Mouse (Mus musculus): Measurements from ENCODE around the gene Sntg2.
A peak's percentile ranks its signal among the peaks of the same experiment; 100 is the strongest.

The Sntg2 gene

DNA sequence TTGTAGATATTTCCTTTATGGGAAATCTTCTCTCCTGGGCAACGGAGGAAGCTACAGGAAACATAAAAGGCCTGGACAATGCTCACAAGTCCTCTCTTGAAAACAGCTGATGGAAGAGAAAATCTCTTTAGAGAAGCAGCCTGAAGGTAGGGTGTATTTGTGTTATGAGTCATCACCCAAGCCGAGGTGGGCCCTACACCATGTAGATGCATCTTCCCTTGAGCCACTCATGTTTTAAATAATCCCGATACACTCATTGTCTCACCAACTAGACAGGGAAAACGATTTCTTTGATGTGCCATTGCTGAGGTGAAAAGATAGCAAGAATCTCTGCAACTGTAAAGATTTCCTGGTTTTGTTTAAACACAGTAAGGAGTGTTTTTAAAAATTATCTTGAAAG, 89.4 kb downstream of the Sntg2 start:
- DNase-seq (ENCODE audit: low read depth, low spot score), result no peak

DNA sequence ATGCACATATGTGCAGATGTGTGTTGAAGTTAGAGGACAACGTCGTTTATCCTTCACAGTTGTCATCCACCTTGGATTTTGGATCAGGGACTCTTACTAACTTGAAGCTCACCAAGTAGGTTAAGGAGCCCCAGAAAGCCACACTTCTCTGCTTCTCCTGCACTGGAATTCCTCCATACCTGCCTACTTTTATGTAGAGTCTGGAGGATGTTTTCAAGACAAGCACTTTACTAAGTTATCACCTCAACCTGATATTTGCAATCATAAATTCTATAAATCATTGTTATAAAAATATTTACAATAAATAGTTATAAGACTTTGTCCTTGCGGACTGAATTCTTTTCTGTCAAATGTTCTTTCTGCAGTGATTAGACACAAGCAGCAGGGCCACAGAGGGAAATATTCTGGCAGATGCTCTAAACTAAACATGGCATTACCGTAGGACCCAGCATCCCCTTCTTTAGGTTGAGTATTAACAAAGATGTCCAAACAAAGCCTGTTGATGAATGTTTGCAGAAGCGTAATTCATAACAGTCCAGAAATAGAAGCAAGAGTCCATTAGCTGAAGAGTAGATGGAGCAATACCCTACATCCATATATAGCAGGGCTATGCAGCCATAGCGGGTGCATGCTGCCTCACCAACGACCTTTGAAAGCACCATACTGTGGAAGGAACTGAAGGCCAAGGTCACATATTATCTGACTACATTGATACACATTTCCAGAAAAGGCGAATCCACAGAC, 100.8 kb downstream of the Sntg2 start:
- no peak for DNase-seq (ENCODE audit: low read depth, low spot score)

DNA sequence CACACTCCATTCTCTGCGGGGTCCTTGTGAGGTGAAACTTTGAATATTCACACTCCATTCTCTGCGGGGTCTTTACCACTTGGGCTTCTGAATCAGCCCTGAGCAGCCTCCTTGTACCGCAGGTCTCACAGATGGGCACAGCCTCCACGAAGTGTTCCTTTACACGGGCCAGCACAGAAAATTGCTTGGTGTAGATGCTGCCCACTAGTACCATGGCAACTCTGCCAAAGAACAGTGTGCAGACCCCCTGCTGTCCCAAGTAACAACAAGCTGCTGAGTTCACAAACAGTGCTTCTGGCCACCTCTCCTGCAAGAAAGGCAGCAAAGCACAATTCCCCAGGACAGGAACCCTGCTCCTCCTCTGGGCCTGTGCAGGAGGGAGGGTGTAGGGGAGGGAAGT, 109.0 kb downstream of the Sntg2 start:
- DNase-seq (ENCODE audit: low read depth, low spot score), result no peak

DNA sequence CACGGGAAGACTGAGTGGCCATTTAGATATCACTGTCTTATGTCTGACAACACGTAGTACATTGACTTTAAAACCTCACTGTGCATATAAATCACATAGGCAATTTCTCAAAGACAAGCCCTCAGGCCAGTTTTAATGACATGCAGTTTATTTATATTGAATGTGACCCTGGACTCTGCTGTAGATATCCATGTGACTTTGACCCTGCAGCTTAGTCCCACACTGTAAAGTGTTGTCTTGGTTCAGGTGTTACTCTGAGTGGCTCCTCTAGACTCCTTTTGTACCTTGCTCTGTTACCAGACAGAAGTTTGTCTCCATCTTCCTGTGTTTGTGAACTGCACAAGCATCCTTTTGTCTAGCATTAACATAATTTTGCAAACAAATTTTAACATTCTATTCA, 112.0 kb downstream of the Sntg2 start:
- no peak for DNase-seq (ENCODE audit: low read depth, low spot score)

DNA sequence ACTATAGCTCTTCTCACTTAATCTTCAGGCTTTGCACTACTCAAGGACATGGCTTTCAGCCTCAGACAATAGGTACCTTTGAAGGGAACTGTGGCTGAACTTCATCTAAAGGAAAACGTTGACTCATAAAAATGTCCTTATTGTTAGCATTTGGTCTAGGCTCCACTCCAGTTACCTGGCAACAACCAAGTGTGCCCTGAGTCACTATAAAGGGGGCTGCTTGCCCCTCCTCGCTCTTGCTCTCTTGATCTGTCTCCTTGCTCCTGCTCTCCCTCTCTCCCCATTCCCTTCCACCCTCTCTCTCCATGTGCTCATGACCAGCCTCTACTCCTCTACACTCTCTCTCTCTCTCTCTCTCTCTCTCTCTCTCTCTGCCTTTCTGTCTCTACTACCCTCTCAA, 114.5 kb downstream of the Sntg2 start:
- DNase-seq (ENCODE audit: low read depth, low spot score), result no peak

DNA sequence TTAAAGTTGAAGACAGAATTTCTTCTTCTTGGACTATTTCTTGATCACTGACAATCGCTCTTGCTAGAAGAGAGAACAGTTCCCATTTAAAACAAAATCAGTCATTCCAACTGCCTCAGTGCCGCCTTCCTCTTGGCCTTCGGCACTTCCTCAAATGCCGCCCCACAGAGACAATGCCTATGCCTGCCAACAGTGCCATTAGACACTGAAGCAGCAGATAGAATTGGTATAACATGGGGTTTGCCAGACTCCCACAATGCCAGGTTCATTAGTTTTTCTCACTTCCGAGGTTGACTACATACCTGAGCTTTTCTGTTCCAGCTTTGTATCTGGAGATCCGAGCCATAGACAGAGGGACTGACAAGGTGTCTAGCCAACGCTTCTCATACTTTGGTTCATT, 115.5 kb downstream of the Sntg2 start:
- DNase-seq (ENCODE audit: low read depth, low spot score), result no peak

DNA sequence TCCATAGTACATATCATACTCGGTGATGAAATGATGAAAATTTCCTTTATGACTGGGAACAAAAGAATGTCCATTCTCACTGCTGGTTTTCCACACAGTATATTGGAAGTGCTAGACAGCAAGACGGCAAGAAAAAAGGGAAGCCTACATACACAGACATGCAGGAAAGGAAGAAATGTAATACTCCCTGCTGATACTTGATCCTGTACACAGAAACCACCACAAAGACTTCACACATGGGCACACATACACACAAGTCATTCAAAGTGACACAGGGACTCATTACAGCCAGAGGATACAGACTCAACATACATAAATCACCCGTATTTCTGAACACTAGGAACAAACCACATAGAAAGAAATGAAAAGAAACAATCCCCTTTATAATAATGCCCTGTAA, 117.0 kb downstream of the Sntg2 start:
- DNase-seq (ENCODE audit: low read depth, low spot score), result no peak

DNA sequence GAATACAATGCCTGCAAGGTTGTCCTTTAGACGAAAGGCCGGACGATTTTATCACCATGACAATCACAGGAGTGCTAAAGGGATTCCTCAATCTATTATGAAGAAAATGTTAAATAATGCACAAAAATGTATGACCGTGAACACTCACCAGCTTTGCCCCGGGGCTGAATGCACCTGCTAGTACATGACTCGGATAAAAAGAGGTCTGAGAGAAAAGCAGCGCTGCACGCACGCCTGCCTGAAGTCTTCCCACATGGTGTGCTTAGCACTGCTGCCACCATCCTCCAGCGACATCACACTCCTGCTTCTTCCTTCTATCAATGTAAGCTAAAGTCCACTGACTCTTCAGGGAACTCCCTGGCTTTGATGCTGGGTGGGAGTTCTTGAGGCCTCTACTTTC, 118.6 kb downstream of the Sntg2 start:
- DNase-seq (ENCODE audit: low read depth, low spot score), result no peak

DNA sequence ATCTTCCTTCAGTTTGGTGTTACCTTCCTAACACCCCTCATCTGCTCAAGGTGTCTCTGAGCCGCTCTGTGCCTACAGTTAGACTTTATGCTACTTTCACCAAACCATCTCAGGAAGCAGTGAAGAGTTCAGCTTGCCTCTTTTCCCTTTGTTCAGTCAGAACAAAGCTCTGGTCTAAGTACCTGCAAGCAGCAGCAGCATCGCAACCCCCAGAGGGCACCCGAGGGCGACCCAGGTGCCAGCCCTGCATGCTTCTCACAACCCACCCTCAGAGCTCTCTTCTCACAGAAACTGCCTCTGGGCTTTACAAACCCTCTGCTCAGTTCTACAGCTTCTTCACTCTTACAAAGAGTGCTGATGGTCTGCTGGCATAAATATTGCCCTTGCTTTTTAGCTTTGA, 120.8 kb downstream of the Sntg2 start:
- peak; percentile 2 for DNase-seq (ENCODE audit: low read depth, low spot score)

DNA sequence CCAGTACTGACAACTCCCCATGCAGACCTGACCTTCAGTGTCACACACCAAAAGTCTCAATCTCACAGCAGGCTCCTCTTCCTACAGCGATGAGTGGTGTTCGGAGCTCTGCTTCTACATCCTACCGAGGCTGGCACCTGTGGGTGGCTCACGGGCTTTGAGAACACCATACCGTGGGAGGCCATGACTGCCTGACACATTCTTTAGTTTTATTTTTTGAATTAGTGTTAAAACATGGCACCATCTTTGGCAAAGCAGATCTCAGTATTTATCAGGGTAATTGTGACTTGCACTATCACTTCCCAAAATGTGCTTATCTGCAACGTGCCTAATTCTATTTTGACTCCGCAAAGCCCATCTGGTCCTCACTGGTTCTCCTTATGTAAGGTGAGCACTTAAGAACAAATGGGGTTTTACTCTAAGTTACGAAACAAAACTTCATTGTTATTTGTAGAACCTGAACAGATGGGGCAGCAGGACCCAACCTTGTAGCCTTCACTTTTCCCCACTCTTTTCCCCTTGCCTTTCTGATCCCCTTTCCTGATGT, 121.8 kb downstream of the Sntg2 start:
- DNase-seq (ENCODE audit: low read depth, low spot score), result no peak

DNA sequence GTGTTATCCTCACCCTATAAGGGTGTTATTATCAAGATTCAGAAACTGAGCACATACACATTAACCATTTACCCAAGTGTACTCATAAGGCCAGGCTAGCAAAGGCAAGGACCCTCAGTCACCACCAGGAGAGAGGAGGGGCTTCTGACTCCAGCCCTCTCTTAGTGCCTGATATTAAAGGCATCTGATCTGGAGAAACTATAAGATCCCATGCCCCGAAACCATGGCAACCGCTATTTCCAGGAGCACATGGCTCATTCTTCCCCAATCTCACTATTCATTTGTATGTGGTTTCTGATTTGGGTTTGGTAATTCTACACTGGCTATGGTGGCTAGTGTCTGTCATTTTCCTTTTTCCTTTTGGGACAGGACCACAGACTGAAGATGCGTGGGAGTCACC, 124.1 kb downstream of the Sntg2 start:
- no peak for DNase-seq (ENCODE audit: low read depth, low spot score)

DNA sequence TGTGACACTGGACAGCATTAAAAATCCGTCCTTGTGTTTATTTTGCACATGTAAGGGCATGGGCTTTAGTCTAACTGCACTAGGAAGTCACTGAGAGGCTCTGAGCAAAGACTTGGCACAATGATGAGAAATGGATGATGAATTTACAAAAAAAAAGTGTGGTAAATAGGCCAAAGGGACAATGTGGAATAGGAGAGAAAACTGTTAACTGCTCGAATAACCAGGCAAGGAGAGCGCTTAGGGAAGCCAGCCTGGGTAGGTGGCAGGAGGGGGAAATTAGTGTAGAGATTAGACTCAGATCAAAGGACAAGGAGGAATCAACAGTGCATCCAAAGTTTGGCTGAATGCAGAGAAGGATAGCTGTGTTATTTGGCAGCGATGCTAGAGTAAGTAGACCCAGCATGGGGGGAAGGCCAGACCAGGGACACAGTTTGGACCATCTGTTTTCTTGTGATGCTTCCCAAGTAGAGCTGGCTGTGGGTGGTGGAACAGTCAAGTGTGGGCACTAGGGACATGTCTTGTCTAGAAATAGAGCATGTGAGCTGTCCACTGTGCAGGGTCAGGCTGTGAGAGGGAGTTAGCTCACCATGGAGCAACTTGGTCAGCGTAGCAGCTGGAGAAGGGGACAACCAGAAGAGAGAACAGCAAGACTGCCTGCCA, 126.8 kb downstream of the Sntg2 start:
- no peak for DNase-seq (ENCODE audit: low read depth, low spot score)

DNA sequence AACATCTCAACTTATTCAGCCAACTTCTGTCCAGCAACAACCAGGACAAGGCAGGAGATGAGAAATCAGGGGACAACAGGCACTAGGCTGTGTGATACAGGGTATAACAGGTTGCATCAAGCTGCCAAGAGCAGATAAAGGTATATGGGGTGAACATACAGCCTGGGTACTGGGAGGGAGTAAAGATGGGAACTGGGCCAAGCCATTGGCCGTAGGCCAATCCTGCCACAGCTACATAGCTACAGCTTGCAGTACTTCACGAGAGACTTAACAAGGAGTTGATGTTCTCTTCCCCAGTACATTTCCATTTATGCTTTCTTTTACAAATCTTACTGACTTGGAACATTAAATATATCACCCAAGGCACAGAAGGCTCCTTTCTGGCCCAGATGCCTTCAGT, 129.0 kb downstream of the Sntg2 start:
- DNase-seq (ENCODE audit: low read depth, low spot score), result no peak

DNA sequence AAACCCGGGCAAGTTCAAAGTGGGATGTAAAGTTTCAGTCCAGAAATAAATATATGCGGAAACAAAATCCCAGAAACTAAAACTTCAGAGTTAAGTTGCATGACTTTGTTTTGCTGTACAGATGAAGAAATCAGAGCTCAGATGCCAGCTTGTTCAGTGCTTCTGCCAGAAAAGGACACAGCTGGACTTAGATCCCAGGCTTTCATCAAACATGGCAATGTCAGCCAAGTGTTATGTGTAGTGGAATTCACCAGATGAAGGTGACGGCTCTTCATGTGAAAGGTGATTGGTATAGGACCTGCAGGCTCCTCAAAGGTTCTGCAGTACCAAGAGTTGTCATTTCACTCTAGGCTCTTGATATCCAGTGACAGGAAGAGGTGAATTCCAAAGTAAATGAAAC, 132.3 kb downstream of the Sntg2 start:
- DNase-seq (ENCODE audit: low read depth, low spot score), result no peak

DNA sequence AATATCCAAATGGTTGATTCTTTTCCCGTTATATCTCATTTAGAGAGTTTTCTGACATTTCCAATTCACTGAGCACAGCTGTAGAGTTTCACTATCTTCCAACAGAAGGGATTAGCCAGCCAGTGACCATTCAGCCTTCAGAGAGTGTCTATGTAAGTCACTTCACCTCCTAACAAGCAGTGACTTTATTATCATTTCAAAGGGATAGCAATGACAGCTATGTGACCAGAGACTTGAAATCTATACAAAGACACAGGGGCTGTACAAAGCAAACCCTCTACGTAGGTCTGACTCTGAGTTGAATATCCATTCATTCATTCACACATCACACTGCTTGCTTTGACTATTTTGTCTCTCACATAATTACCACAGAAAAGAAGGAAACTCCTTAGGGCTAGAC, 138.2 kb downstream of the Sntg2 start:
- DNase-seq (ENCODE audit: low read depth, low spot score), result no peak

DNA sequence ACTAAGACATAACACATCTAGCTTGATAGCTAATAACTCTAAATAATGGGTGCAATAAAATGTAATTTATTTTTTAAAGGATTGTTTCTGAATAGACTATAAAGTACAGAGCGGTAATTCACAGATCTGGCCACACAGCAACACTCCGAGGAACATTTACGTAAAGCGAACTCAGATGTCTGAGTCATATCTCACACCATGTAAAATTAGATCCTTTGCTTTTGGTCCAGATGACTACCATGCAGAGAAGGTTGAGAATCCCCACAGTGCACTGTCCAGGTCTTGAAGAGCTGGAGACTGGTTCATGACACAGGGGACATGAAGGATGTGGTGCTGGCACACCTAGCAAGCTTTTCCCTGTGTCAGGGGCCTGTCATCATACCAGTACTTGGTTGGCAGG, 145.2 kb downstream of the Sntg2 start:
- DNase-seq (ENCODE audit: low read depth, low spot score), result no peak

DNA sequence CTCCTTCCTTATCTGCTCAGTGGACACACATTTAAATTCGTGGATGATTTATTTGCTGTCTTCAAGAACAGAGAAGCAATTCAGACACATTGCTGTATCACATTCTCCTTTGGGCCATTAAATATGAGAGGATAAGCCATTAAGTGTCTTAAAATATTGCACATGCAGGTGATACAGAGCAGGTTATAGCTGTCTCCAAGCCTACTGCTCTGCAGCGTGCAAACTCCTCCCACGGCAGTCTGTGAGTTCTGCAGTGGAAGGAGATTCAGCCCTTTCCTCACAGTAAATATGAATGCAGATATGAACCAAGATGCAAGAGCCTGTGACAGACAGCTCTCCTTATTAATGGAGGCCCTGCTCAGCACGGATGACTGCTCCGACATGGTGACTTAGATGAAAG, 146.9 kb downstream of the Sntg2 start:
- DNase-seq (ENCODE audit: low read depth, low spot score), result no peak

DNA sequence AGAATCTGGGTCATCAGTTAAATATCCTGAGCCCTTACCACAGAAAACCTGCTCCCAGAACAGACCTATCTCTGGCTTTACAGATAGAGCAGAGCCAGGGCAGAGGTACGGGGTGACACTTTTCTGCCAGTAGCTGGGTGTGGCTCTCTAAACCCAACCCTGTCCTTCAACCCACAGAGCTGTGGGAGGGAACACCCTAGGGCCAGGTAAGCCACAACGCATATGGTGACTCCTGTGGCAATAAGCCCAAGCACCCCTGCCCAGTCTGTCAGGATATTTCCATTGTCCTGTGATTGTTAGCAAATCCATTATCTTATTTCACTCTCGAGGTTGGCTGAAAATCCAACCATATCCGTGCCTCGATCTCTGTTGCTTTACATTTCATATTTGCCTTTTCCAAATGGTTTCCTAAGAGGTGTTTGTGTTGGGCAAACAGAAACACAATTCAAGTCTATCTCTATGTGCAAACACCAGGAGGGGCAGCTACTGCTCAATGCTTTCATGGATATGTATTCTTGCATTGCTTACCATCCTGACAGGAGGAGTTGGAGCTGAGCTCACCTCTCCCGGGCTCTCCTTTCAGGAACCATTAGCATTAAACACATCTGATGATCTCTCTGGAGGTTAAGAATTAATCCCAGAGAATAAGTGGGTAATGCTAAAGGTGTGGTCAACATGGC, 156.3 kb downstream of the Sntg2 start:
- no peak for DNase-seq (ENCODE audit: low read depth, low spot score)

DNA sequence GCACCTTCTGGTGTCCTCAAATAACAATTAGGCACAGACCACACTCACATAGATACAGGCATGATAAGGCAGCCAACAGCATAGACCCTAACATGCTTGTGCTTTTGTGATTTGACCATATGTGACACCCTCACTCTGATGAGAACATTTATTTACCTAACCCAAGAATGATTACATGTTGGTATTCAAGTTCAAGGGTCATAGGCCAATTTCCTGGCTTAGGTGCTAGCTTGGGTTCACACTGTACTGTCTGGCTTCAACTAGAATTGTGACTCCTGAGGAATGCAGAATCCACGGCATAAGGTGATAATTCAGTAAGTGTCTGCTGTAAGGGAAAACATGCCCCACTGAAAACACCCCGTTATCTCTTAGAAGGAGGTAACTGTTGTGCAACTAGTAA, 158.4 kb downstream of the Sntg2 start:
- DNase-seq (ENCODE audit: low read depth, low spot score), result no peak

DNA sequence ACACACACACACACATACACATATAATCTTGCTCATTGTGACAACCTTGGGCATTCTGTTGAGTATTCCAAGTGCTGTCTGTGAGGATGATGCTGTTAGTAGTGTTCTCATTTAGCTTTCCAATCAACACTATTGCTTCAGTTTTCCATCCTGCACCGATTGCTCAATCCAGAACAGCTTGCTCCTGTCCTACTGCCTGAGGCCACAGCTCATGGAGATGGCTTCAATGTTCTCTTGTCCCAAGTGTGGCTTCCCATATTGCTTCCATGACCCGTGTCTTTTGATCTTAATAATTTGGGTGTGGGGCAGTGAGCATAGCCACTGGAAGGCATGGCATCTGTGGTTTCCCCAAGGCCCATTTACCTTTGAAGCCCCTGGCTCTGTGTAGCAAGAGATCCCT, 162.8 kb downstream of the Sntg2 start:
- DNase-seq (ENCODE audit: low read depth, low spot score), result no peak

DNA sequence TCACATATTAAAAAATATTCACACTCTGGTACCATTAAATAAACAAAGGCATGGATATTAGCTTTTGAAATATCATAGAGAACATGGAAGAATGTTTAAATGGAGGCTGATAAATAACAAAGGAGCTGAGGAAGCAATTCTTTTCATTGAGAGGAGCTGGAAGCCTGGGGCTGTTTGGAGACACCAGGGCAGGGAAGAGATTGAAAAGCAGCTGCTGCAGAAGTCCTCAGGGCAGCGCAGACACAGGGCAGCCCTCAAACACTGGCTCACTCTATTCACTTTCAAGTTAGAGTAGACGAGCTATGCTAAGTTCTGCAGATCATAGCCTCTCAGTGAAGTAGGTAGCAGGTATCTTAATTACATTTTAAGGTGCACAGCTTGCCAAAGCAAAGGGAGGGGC, 164.6 kb downstream of the Sntg2 start:
- no peak for DNase-seq (ENCODE audit: low read depth, low spot score)

DNA sequence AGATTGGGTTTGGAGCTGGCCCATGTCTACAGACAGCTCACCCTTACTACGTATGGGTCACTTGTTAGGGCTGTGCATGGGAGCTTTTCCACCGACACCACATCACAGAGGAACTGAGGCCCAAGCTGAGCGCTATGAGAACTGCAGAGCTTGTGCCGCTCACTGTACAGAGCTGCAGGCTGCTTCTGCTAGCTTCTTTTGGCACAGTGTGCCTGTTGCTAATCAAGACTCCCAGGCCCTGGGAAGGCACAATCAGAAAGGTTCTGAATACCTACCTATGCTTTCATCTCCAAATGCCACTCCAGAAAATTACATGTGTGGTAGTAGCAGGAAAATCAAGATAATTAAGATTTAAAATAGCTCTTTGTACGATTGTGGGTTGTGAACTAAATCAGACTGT, 165.1 kb downstream of the Sntg2 start:
- no peak for DNase-seq (ENCODE audit: low read depth, low spot score)

DNA sequence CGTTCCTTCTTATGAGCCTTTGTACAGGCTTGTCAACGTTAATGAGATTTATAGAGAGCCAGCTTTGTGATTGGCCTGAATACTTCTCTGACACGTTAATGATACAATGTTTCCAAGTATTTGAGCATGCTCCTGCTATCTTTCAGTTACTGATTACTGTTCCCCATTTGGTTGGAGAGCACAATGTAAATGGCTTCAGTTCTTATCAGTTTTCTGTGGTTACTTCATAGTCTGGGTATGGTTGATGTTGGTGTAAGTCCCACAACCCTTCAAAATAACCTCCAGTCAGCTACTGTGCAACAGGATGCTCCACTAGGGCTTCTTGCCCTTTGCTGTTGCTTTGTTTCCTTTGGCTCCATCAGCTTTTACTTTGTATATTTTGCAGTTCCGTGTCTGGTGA, 168.7 kb downstream of the Sntg2 start:
- DNase-seq (ENCODE audit: low read depth, low spot score), result no peak
